ENCODE assay signal across 8 mouse cellular contexts in the genomic region with DNA sequence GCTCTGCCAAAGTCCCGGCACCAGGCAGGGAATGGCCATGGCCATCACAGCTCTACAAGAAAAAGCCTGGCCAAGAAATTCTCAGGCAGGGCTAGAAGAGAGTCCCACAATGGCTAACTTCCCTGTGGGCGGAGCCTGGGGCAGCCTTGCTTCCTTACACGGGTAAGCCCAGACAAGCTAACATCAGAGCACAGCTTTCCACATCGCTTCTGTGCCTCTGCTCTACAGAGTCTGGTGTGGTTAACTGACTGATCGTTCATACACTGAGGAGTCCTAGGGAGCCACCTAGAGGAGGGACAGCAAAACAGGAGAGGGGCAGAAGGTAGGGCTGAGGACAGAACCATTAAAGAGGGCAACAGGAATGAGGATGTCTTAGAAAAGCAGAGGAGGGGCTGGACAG. TPM values are rescaled to one million over a fixed set of nuclear protein-coding genes. Genes with fewer than 3 reads are reported as not detected.
DNase-seq lines count a peak whose midpoint lies in the region; ATAC-seq lines count a peak whose summit lies in the region.

No protein-coding gene starts in this region.

- H3K27me3 ChIP-seq in embryonic facial prominence, embryonic 15.5 days: no peaks in the 10 kb centered on the region
- no peaks in the 10 kb centered on the region for H3K27me3 ChIP-seq in stomach, embryonic 16.5 days (ENCODE audit: control insufficient read depth, insufficient read depth, low read length)

- no peaks in the 10 kb centered on the region for H3K9me3 ChIP-seq in embryonic facial prominence, embryonic 15.5 days (replicated peaks)
- H3K9me3 ChIP-seq in stomach, embryonic 16.5 days (replicated peaks; ENCODE audit: control insufficient read depth, low read length): no peaks in the 10 kb centered on the region

- no peak overlapping the region for H3K27ac ChIP-seq in embryonic facial prominence, embryonic 15.5 days (replicated peaks)
- H3K27ac ChIP-seq in stomach, embryonic 16.5 days (ENCODE audit: low read length): no peak overlapping the region

- no peak overlapping the region for H3K4me3 ChIP-seq in embryonic facial prominence, embryonic 15.5 days (replicated peaks)
- no peak overlapping the region for H3K4me3 ChIP-seq in stomach, embryonic 16.5 days (replicated peaks; ENCODE audit: low read length)

- peaks cover 6% of the 10 kb centered on the region; the same call in 1 of the 2 replicates for H3K4me1 ChIP-seq in embryonic facial prominence, embryonic 15.5 days
- H3K4me1 ChIP-seq in stomach, embryonic 16.5 days (ENCODE audit: control insufficient read depth, insufficient read depth, low read length): no peaks in the 10 kb centered on the region

- peak; percentile 44 to 57 for DNase-seq in left cerebral cortex, adult 18-20 months (ENCODE audit: low spot score in 2 of 2)
- no peak for DNase-seq in left cerebral cortex, postnatal 36 days (ENCODE audit: low spot score in 2 of 2)
- DNase-seq in R1 (ENCODE audit: low read depth, low spot score): peak; percentile 98
- peak; percentile 56 to 76 for DNase-seq in left cerebral cortex, postnatal 10 days (ENCODE audit: extremely low spot score in 1 of 2, low spot score in 2 of 2)
- DNase-seq in mesoderm, embryonic 11.5 days (ENCODE audit: low read depth, low spot score): peak; percentile 44

- peaks cover 7% of the 10 kb centered on the region; the same call in 1 of the 2 replicates for H3K36me3 ChIP-seq in embryonic facial prominence, embryonic 15.5 days
- H3K36me3 ChIP-seq in stomach, embryonic 16.5 days (ENCODE audit: control insufficient read depth, insufficient read depth, low read length): peaks cover 10% of the 10 kb centered on the region; the same call in 1 of the 2 replicates

- no peak overlapping the region for H3K4me2 ChIP-seq in embryonic facial prominence, embryonic 15.5 days (replicated peaks)
- no peak overlapping the region for H3K4me2 ChIP-seq in stomach, embryonic 16.5 days (ENCODE audit: low read depth, low read length)

- ATAC-seq in embryonic facial prominence, embryonic 15.5 days (ENCODE audit: insufficient number of reproducible peaks, low FRiP score, low TSS enrichment, low read depth): peak; percentile 79
- ATAC-seq in hematopoietic stem cell, adult 5-6 weeks (replicated peaks in 1 of 2; ENCODE audit: insufficient read depth in 1 of 2, low FRiP score in 2 of 2, low TSS enrichment in 1 of 2, low read depth in 1 of 2, poor library complexity in 2 of 2, severe bottlenecking in 2 of 2): peak; percentile 100
- ATAC-seq in stomach, embryonic 16.5 days (ENCODE audit: insufficient read depth, low FRiP score): peak; percentile 86

- intact Hi-C loops in left cerebral cortex, postnatal 36 days (cut with DNase I): loop anchor here (2.0 to 5.0 kb wide), 2 partner anchors 60 to 163 kb away; no protein-coding TSS in a partner anchor
- intact Hi-C loops in left cerebral cortex, postnatal 10 days (cut with DNase I): loop anchor here (5.0 kb wide), 1 partner anchor 58 kb away; no protein-coding TSS in a partner anchor

- WGBS in embryonic facial prominence, embryonic 15.5 days: 15% methylated on average over 5 of the region's 5 CpGs
- WGBS in stomach, embryonic 16.5 days: 21% methylated on average over 5 of the region's 5 CpGs

- no peak overlapping the region for H3K9ac ChIP-seq in embryonic facial prominence, embryonic 15.5 days
- H3K9ac ChIP-seq in stomach, embryonic 16.5 days (ENCODE audit: low read length): no peak overlapping the region

RNA-seq across cellular contexts. Expression of a gene that starts 8.1 kb away (rescaled TPM):
- total RNA-seq in left cerebral cortex, adult 18-20 months (2021): 10 to 100 TPM; 23.8 to 24.9 TPM
- 10 to 100 TPM; 23.2 to 24.2 TPM for total RNA-seq in left cerebral cortex, postnatal 36 days (2021)
- 5.0 and 5.9 TPM in 2 replicates for polyA plus RNA-seq in embryonic facial prominence, embryonic 15.5 days (2015; fragmentation: Nextera tagmentation; extraction: Ambion mirVana)
- 51.1 and 56.9 TPM in 2 replicates for total RNA-seq in hematopoietic stem cell, adult 5-6 weeks (2017)
- 10 to 100 TPM; 28.1 to 37.1 TPM for total RNA-seq in left cerebral cortex, postnatal 10 days (2021)
- 5.1 and 5.5 TPM in 2 replicates for polyA plus RNA-seq in stomach, embryonic 16.5 days (2015; fragmentation: Nextera tagmentation; extraction: Ambion mirVana)

RNA-seq across cellular contexts. Expression of a gene that starts 27.3 kb away (rescaled TPM):
- 10 to 100 TPM; 61.0 to 64.6 TPM for total RNA-seq in left cerebral cortex, adult 18-20 months (2021)
- total RNA-seq in left cerebral cortex, postnatal 36 days (2021): 10 to 100 TPM; 63.8 to 66.4 TPM
- polyA plus RNA-seq in embryonic facial prominence, embryonic 15.5 days (2015; fragmentation: Nextera tagmentation; extraction: Ambion mirVana): 27.7 and 28.8 TPM in 2 replicates
- 15.5 and 16.4 TPM in 2 replicates for total RNA-seq in hematopoietic stem cell, adult 5-6 weeks (2017)
- total RNA-seq in left cerebral cortex, postnatal 10 days (2021): 10 to 100 TPM; 57.9 to 59.5 TPM
- 19.7 and 20.1 TPM in 2 replicates for polyA plus RNA-seq in stomach, embryonic 16.5 days (2015; fragmentation: Nextera tagmentation; extraction: Ambion mirVana)

Comparison
In these comparisons a context has a peak if more than half of its experiments do, and no peak if none do; other contexts are left out.
1. DNase-seq: peak in left cerebral cortex, adult 18-20 months (2 of 2), R1 (single experiment), left cerebral cortex, postnatal 10 days (2 of 2) and mesoderm, embryonic 11.5 days (single experiment); none in left cerebral cortex, postnatal 36 days (0 of 2).
2. Peak in every context shown above with its lines, with median percentiles within 50 percentile points of each other: ATAC-seq.